Mouse (Mus musculus) embryo, embryonic 9.5 days (tissue): Measurements from ENCODE around the gene Panx3.

ENCODE experiments used
- DNase-seq: peaks from one replicate; pipeline ENCODE4 v3.0.0-alpha.2; 2017; ENCODE audit errors: extremely low spot score

Panx3 gene

DNA sequence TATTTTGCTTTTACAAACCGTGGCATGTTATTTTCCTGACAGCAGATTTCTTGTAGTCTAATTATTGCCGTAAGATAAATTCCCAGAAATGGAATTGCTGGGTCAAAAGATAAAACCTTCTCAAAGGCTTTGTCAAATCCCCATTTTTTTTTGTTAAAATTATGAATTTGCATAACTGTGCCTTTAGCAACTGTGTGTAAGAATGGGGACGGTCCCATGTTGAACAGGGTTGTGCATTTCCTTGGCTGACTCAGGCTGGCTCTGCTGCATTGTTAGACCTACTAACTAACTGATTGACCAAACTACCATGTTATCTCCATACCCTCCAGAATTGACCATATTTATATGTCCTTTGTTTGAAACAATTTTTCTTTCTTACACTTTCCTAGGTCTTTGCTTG lies 34.8 kb downstream of the Panx3 start:
- no peak for DNase-seq

- no peak for DNase-seq
Measured at GRCm38 (mm10) chr9:37632305-37632704, 36.7 kb downstream of the Panx3 start.

DNA sequence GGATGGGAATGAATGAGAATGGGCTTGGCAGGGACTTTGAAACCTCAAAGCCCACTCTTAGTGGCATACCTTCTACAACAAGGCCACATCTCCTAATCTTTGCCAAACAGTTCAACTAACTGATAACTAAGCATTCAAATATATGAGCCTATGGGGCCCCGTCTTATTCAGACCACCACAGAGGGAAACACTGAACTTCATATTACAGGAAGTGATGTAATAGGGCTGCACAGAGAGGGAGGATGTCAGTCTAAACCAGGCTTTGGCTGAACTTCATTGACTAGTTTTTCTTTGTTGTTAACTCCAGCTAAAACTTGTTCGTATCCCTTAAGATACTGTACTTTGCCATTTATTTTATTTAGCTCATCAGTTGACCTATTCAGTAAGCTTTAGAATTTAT lies 39.1 kb downstream of the Panx3 start:
- DNase-seq, result no peak

DNA sequence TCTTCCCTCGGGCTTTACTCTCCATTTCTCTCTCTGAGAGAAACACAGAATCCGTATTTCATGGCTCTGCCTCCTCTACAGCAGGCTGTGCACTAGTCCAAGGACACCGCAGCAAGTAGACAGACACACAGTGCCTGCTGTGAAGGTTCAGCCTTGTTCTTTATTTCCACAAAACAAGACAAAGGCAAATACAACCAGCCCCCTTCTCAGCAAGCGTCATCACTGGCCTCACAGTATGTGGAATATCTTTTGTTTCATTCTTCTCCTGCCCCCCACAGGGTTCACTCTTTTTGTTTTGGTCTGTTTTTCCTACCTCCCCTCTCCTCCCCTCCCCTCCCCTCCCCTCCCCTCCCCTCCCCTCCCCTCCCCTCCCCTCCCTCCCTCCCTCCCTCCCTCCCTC lies 40.5 kb downstream of the Panx3 start:
- no peak for DNase-seq

DNA sequence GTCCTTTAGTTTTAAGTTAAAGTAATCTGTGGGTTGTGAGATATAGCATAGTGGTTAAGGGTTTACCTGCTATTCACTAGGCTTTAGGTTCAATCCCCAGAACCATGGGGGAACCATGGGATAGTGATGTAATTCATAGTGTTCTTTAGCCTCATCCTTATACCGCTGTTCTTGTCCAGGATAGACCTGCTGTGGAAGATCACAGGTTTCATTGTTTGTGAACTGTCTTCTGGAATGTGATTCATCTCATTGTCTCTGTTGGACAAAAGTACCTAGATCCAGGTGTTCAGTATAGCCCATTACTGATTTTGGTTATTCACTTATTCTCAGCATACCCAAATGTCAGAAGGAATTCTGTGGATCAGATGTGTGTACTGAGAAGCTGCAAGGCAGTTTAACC lies 41.8 kb downstream of the Panx3 start:
- no peak for DNase-seq

- no peak for DNase-seq
Measured at GRCm38 (mm10) chr9:37626103-37626567, 42.9 kb downstream of the Panx3 start.

DNA sequence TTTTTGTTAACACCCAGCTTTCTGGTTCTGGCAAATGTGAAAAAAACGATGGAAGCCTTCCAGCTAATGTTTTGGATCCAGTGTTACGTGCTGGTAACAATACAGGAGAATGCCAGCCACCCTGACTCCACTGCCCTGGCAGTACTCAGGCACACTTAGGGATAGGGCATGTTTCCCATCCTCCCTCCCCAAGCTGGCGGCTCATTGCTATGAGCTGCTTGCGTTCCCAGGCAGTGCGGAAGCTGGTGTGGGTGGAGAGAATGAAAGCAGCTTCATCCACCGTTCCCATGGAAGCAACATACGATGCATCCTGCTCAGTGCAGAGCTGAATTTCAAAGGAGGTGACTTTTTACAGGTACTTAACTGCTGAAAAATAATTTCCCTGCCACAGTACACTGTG lies 43.4 kb downstream of the Panx3 start:
- DNase-seq, result no peak

GRCm38 (mm10) chr9:37625129-37625528 lies 43.9 kb downstream of the Panx3 start:
- DNase-seq, result no peak

DNA sequence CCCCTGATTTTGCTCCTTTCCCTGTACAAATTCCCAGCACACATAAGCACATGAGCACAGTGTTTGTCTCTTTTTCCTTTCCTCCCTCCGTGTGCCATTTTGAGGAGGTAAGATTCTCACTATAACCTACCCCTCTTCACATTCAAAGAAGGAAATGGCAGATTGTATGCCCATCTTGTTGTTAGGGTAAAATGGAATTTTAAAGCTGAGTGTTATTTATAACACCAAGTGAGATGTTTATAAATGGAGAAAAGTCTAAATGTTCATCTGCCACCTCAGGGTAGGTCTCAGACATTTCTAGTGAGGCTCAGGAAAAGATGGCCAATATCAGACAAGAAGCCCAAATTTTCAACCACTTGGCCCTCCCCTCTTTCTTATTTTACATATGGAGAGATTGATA lies 44.5 kb downstream of the Panx3 start:
- no peak for DNase-seq

DNA sequence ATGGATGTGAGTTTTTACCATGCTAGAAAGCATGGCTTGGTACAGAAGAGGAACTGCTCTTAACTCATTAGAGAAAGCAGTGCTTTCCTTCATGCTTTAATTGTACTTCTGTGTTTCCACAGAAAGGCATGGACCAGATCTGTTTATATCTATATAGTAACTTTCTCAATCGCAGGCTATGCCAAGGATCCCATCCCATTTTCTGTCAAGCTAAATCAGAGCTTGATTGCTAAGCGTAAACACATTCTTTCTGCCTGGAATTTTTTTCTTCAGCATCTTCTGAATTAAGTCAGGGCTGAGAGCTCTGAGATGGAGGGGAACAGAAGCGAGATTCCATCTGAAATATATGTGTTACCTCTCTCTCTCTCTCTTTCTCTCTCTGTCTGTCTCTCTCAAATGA lies 45.1 kb downstream of the Panx3 start:
- DNase-seq, result no peak

DNA sequence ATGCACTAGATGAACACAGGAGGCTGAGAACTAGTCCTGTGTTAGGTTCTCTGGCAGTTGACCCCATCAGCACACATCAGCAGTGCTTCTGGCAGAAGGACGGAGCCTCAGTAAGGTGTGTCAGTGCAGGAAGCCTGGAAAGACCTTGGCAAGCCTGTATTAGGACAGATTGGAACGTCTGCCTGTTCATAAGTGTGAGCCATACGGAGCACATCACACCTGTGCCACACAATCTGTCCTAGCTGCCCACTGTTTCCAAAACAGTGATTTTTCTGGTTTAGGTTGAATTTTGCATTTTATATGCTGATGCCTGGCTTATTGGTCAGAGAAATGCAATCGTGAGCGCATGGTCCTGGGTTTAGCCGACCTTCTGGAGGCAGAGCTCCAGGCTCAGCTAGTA lies 47.7 kb downstream of the Panx3 start:
- DNase-seq, result no peak

GRCm38 (mm10) chr9:37616770-37617169 lies 52.3 kb downstream of the Panx3 start:
- DNase-seq, result peak; percentile 45

DNA sequence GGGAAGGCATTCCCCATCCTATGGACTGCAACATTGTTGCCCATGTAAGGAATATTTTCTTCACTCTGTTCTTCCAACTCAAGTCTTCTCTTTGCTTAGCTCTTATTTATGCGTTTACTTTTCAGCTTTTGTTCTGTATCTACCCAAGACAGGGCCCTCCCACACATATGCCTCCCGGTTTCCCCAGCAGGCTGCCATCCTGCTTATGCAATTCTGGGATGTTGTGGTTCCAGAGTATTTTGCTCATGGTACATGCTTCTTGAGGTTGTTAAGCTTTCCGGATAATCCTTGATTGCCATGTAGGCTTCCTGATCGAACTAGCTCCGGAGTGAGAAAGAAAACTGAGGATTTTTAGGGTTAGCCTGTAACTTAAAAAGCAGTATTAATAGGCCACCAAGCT lies 53.8 kb downstream of the Panx3 start:
- no peak for DNase-seq

DNA sequence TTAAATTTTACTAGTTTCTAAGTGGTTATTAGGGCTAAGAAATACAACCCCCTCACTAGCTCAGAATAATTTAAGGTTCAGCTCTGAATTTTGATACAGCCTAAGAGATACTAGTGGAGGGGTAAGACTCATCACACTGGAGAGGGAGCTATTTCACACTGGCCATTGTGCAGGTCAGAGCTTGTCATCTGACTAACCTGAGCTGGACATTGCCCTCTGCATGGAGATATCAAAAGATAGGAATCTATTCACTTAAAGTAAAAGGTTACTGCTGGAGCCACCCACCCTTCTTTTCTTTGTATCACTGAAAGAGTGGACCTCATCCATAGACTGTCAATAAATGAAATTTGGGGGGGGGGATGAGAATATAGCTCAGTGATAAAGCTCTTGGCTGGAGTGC lies 54.7 kb downstream of the Panx3 start:
- DNase-seq, result no peak

GRCm38 (mm10) chr9:37613911-37614280 lies 55.1 kb downstream of the Panx3 start:
- DNase-seq, result no peak

- DNase-seq, result peak; percentile 94
Measured at GRCm38 (mm10) chr9:37613182-37613910, 55.7 kb downstream of the Panx3 start, which contains the start of gene Spa17. Spa17 (minus strand) TSS chr9:37613722.
